Mouse (Mus musculus) brown adipose tissue, adult 24 weeks (tissue): ENCODE data around the gene Cfap126. TPM values are rescaled to one million over a fixed set of nuclear protein-coding genes. Genes with fewer than 3 reads are reported as not detected.
"Not testable (repeated sequence)": the region's sequence is repeated elsewhere in the genome, so short reads cannot be mapped to it uniquely, and the experiment has no call there.

Experiments
- H3K27ac ChIP-seq: fragments of 200-500 bp; replicated peaks from 2 replicates; pipeline ENCODE4 v1.5.1; 2012; ENCODE audit warnings: low read depth, mild to moderate bottlenecking, low read length
- H3K4me1 ChIP-seq: fragments of 200-500 bp; 2 replicates; pipeline ENCODE4 v1.6.1; 2012; ENCODE audit warnings: low read length, mixed read lengths; ENCODE audit not compliant: control insufficient read depth, insufficient read depth, insufficient read length
- H3K4me3 ChIP-seq: fragments of 200-500 bp; 2 replicates; pipeline ENCODE4 v1.5.1; 2012; ENCODE audit warnings: low read depth, mild to moderate bottlenecking, low read length, moderate library complexity; ENCODE audit not compliant: insufficient read depth
- polyA plus RNA-seq: library from polyadenylated mRNA; stranded (reverse); fragments of >200 nt; gene quantifications from 2 replicates; pipeline ENCODE4 v1.2.4, GENCODE M21; 2012; ENCODE audit not compliant: missing spikeins, insufficient read depth, insufficient read length

The Cfap126 gene
- polyA plus RNA-seq, 1 experiment = 11.0 TPM

- Histone ChIP-seq H3K4me3 (no peak overlapping the region), H3K4me1 (0 out of 2 replicates have a peak, but pooled peaks cover 3% of the 10 kb centered on the region), H3K27ac (no peak overlapping the region; the same call in 1 of the 2 replicates)
Observed at GRCm38 (mm10) chr1:171130971-171131370, 17.3 kb downstream of the Cfap126 start.

GRCm38 (mm10) chr1:171135600-171135999 is 21.9 kb downstream of the Cfap126 start:
- Histone ChIP-seq H3K4me1 (0 out of 2 replicates have a peak, but pooled peaks cover 3% of the 10 kb centered on the region), H3K27ac (no peak overlapping the region), H3K4me3 (no peak overlapping the region)

GRCm38 (mm10) chr1:171137486-171138155 is 23.9 kb downstream of the Cfap126 start:
- H3K4me1 ChIP-seq, H3K4me3 ChIP-seq, H3K27ac ChIP-seq: not testable (repeated sequence)

- H3K27ac ChIP-seq, H3K4me3 ChIP-seq, H3K4me1 ChIP-seq: not testable (repeated sequence)
Observed at GRCm38 (mm10) chr1:171142981-171143380, 29.3 kb downstream of the Cfap126 start.

GRCm38 (mm10) chr1:171149974-171150760 is 36.4 kb downstream of the Cfap126 start, which contains the start of the genes Sdhc and Mpz:
TSS of gene Sdhc (minus strand) at chr1:171150603.
TSS of gene Mpz (plus strand) at chr1:171150711.
- Histone ChIP-seq H3K4me3 (peak within 1 kb of the TSS; percentile 100), H3K4me1 (no peaks in the 10 kb centered on the region; the same call in 1 of the 2 replicates), H3K27ac (peak within 1 kb of the TSS; percentile 100)

GRCm38 (mm10) chr1:171150838-171151391 is 37.2 kb downstream of the Cfap126 start:
- Histone ChIP-seq H3K4me3 (peak overlapping the region; percentile 71), H3K4me1 (no peaks in the 10 kb centered on the region; the same call in 1 of the 2 replicates), H3K27ac (peak overlapping the region; percentile 75)

- no peak overlapping the region for H3K4me3 ChIP-seq
- no peak overlapping the region for H3K27ac ChIP-seq
- H3K4me1 ChIP-seq = no peaks in the 10 kb centered on the region; the same call in 1 of the 2 replicates
Observed at GRCm38 (mm10) chr1:171151966-171152365, 38.2 kb downstream of the Cfap126 start.

GRCm38 (mm10) chr1:171156644-171157043 is 42.9 kb downstream of the Cfap126 start:
- Histone ChIP-seq H3K4me3 (no peak overlapping the region), H3K4me1 (no peaks in the 10 kb centered on the region), H3K27ac (no peak overlapping the region)

GRCm38 (mm10) chr1:171157965-171158364 is 44.2 kb downstream of the Cfap126 start:
- Histone ChIP-seq H3K4me1 (no peaks in the 10 kb centered on the region), H3K4me3 (no peak overlapping the region), H3K27ac (no peak overlapping the region)

- Histone ChIP-seq H3K27ac (no peak overlapping the region), H3K4me3 (no peak overlapping the region), H3K4me1 (no peaks in the 10 kb centered on the region)
Observed at GRCm38 (mm10) chr1:171159485-171159975, 45.8 kb downstream of the Cfap126 start.

GRCm38 (mm10) chr1:171162526-171162925 is 48.8 kb downstream of the Cfap126 start:
- no peak overlapping the region for H3K27ac ChIP-seq
- no peaks in the 10 kb centered on the region for H3K4me1 ChIP-seq
- no peak overlapping the region for H3K4me3 ChIP-seq

GRCm38 (mm10) chr1:171164258-171164657 is 50.5 kb downstream of the Cfap126 start:
- no peak overlapping the region for H3K27ac ChIP-seq
- no peak overlapping the region for H3K4me3 ChIP-seq
- no peaks in the 10 kb centered on the region for H3K4me1 ChIP-seq

GRCm38 (mm10) chr1:171165629-171166345 is 52.1 kb downstream of the Cfap126 start:
- Histone ChIP-seq H3K4me3 (no peak overlapping the region), H3K27ac (no peak overlapping the region), H3K4me1 (peaks cover 5% of the 10 kb centered on the region; the same call in 1 of the 2 replicates)

- Histone ChIP-seq H3K4me3 (no peak overlapping the region), H3K4me1 (peaks cover 14% of the 10 kb centered on the region), H3K27ac (no peak overlapping the region)
Observed at GRCm38 (mm10) chr1:171168906-171169305, 55.2 kb downstream of the Cfap126 start.
